Mouse (Mus musculus) heart, embryonic 11.5 days (tissue): ENCODE data around the gene Pcca. TPM values are rescaled to one million over a fixed set of nuclear protein-coding genes. Genes with fewer than 3 reads are reported as not detected.
A peak's percentile ranks its signal among the peaks of the same experiment; 100 is the strongest.

Source experiments
- ATAC-seq: fragments of 200-750 bp; cut with Nextera tagmentation; replicated peaks from 2 replicates; pipeline ENCODE4 v1.8.0; 2017; ENCODE audit warnings: moderate library complexity; ENCODE audit not compliant: insufficient number of reproducible peaks, low FRiP score, low TSS enrichment
- H3K27ac ChIP-seq: fragments of 300-500 bp; sonication (generic); 2 replicates; pipeline ENCODE4 v1.5.1; 2014; ENCODE audit warnings: mild to moderate bottlenecking, low read depth, low read length
- H3K27me3 ChIP-seq: fragments of 300-500 bp; sonication (generic); 2 replicates; pipeline ENCODE4 v1.6.1; 2014; ENCODE audit warnings: mild to moderate bottlenecking, low read length, mixed read lengths; ENCODE audit not compliant: control insufficient read depth, insufficient read depth
- H3K36me3 ChIP-seq: fragments of 300-500 bp; sonication (generic); 2 replicates; pipeline ENCODE4 v1.6.1; 2014; ENCODE audit warnings: mild to moderate bottlenecking, low read length, moderate library complexity, mixed read lengths; ENCODE audit not compliant: control insufficient read depth, insufficient read depth
- H3K4me1 ChIP-seq: fragments of 300-500 bp; sonication (generic); 2 replicates; pipeline ENCODE4 v1.6.1; 2014; ENCODE audit warnings: low read length; ENCODE audit not compliant: control insufficient read depth, insufficient read depth
- H3K4me2 ChIP-seq: fragments of 300-500 bp; sonication (generic); 2 replicates; pipeline ENCODE4 v1.6.1; 2014; ENCODE audit warnings: mild to moderate bottlenecking, moderate library complexity
- H3K4me3 ChIP-seq: fragments of 300-500 bp; sonication (generic); 2 replicates; pipeline ENCODE4 v1.5.1; 2014; ENCODE audit warnings: low read depth, low read length
- H3K9ac ChIP-seq: fragments of 300-500 bp; sonication (generic); 2 replicates; pipeline ENCODE4 v1.6.1; 2014; ENCODE audit warnings: mild to moderate bottlenecking, low read depth, low read length, moderate library complexity
- H3K9me3 ChIP-seq: fragments of 300-500 bp; sonication (generic); replicated peaks from 2 replicates; pipeline ENCODE4 v1.6.1; 2016; ENCODE audit warnings: low read length; ENCODE audit not compliant: control insufficient read depth
- WGBS: fragments of 180-500 bp; shearing (Covaris S2); extraction: QIAGEN DNeasy Blood & Tissue Kit; methylation state at CpG from one replicate; pipeline ENCODE4 v1.1.7; 2014; ENCODE audit not compliant: insufficient replicate concordance; 5-methylcytosine and 5-hydroxymethylcytosine counted together
- polyA plus RNA-seq: library from polyadenylated mRNA; unstranded; fragments of >200 nt; fragmentation: Nextera tagmentation; extraction: Ambion mirVana; gene quantifications from 2 replicates; pipeline ENCODE4 v1.2.1, GENCODE M21; 2014

Gene Pcca
- polyA plus RNA-seq, 1 experiment from 2014 or later: 24.9 TPM

- Histone ChIP-seq H3K27me3 (0 out of 2 replicates have a peak, but pooled peaks cover 2% of the 10 kb centered on the region), H3K4me3 (no peak overlapping the region), H3K9me3 (no peaks in the 10 kb centered on the region), H3K9ac (no peak overlapping the region), H3K4me2 (no peak overlapping the region), H3K36me3 (no peaks in the 10 kb centered on the region), H3K27ac (no peak overlapping the region), H3K4me1 (peaks cover 12% of the 10 kb centered on the region)
- ATAC-seq: no peak
- 80% methylated on average over 1 of the region's 1 CpGs for WGBS
Observed at GRCm38 (mm10) chr14:122887278-122887677, 353.2 kb downstream of the Pcca start.

GRCm38 (mm10) chr14:122887702-122888479 lies 353.8 kb downstream of the Pcca start:
- peaks cover 12% of the 10 kb centered on the region for H3K4me1 ChIP-seq
- H3K36me3 ChIP-seq: no peaks in the 10 kb centered on the region
- H3K4me2 ChIP-seq: no peak overlapping the region; the same call in 1 of the 2 replicates
- H3K4me3 ChIP-seq: no peak overlapping the region
- 0 out of 2 replicates have a peak, but pooled peaks cover 2% of the 10 kb centered on the region for H3K27me3 ChIP-seq
- no peak overlapping the region for H3K9ac ChIP-seq
- H3K27ac ChIP-seq: peak overlapping the region; percentile 69
- H3K9me3 ChIP-seq: no peaks in the 10 kb centered on the region
- ATAC-seq: no peak
- 57% methylated on average over 3 of the region's 3 CpGs for WGBS

GRCm38 (mm10) chr14:122888480-122888872 lies 354.4 kb downstream of the Pcca start:
- Histone ChIP-seq H3K9me3 (no peaks in the 10 kb centered on the region), H3K4me3 (no peak overlapping the region), H3K27me3 (0 out of 2 replicates have a peak, but pooled peaks cover 2% of the 10 kb centered on the region), H3K27ac (peak overlapping the region; percentile 69), H3K4me1 (peaks cover 12% of the 10 kb centered on the region), H3K9ac (no peak overlapping the region), H3K4me2 (no peak overlapping the region), H3K36me3 (no peaks in the 10 kb centered on the region)
- no peak for ATAC-seq
- WGBS: 54% methylated on average over 1 of the region's 1 CpGs

GRCm38 (mm10) chr14:122891470-122891968 lies 357.4 kb downstream of the Pcca start:
- H3K27me3 ChIP-seq: no peaks in the 10 kb centered on the region
- H3K4me1 ChIP-seq: peaks cover 12% of the 10 kb centered on the region
- no peaks in the 10 kb centered on the region for H3K36me3 ChIP-seq
- H3K9me3 ChIP-seq: no peaks in the 10 kb centered on the region
- no peak overlapping the region for H3K9ac ChIP-seq
- H3K4me2 ChIP-seq: no peak overlapping the region
- ATAC-seq: no peak
- H3K4me3 ChIP-seq: no peak overlapping the region
- H3K27ac ChIP-seq: no peak overlapping the region
- WGBS: 91% methylated on average over 12 of the region's 12 CpGs

GRCm38 (mm10) chr14:122896106-122896505 lies 362.0 kb downstream of the Pcca start:
- H3K36me3 ChIP-seq: no peaks in the 10 kb centered on the region
- no peak overlapping the region for H3K9ac ChIP-seq
- no peak overlapping the region for H3K27ac ChIP-seq
- no peaks in the 10 kb centered on the region for H3K27me3 ChIP-seq
- WGBS: 94% methylated on average over 1 of the region's 1 CpGs
- H3K4me3 ChIP-seq: no peak overlapping the region
- H3K4me1 ChIP-seq: no peaks in the 10 kb centered on the region
- no peak for ATAC-seq
- H3K9me3 ChIP-seq: no peaks in the 10 kb centered on the region
- no peak overlapping the region for H3K4me2 ChIP-seq

DNA sequence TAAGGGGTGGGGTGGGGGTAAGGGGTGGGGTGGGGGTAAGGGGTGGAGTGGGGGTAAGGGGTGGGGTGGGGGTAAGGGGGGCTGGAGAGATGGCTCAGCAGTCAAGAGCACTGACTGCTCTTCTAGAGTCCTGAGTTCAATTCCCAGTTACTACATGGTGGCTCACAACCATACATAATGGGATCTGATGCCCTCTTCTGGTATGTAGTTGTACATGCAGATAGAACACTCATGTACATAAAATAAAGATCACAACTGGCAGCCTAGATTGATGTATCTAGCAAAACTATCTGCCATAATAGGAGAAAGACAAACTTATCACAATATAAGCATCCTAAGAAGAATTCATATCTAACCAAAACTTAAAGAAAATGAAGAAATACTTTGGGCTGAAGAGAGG lies 364.4 kb downstream of the Pcca start:
- Histone ChIP-seq H3K9ac (no peak overlapping the region), H3K27me3 (no peaks in the 10 kb centered on the region), H3K9me3 (no peaks in the 10 kb centered on the region), H3K4me1 (peaks cover 11% of the 10 kb centered on the region), H3K4me2 (no peak overlapping the region), H3K4me3 (no peak overlapping the region), H3K27ac (no peak overlapping the region), H3K36me3 (no peaks in the 10 kb centered on the region)
- ATAC-seq: no peak

DNA sequence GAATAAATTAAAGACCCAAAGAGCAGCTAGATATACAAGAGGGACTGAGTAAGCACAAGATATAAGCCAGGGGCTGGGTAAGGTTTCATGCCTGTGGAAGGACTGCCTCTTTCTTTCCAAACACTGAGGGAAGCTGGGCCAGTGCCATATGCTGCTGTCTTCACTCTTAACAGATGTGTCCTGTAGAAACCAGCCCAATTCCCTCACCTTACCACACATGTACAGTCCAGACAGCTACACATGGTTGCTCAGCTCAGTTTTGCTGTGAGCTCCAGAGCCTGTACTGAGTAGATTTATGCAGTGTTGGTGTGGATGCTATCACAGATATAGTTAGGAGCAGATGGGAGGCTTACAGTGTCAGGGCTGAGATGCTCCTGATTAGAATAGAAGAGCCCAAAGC lies 366.6 kb downstream of the Pcca start:
- no peak overlapping the region for H3K4me3 ChIP-seq
- H3K4me2 ChIP-seq: no peak overlapping the region
- no peak for ATAC-seq
- H3K27me3 ChIP-seq: no peaks in the 10 kb centered on the region
- H3K9me3 ChIP-seq: no peaks in the 10 kb centered on the region
- H3K36me3 ChIP-seq: no peaks in the 10 kb centered on the region
- H3K4me1 ChIP-seq: peaks cover 11% of the 10 kb centered on the region
- H3K9ac ChIP-seq: no peak overlapping the region
- no peak overlapping the region for H3K27ac ChIP-seq

DNA sequence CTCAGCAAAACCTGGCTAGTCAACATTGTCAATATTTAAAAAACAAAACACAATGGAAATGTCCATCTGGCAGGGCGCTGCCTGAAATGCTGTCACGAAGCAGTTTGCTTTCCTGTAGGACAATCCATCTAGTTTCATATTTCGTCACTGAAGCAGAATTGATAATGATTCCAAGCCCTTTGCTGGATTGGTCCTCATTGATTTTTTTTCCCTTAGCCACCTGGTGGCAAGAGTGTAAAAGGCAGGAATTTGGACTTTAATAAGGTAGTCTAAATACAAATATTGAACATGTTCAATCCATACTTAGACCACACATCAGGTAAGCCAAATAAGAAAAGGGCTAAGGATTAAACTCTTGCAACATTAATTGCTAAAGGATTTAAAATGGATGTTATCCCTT lies 367.1 kb downstream of the Pcca start:
- H3K4me2 ChIP-seq: no peak overlapping the region
- no peaks in the 10 kb centered on the region for H3K9me3 ChIP-seq
- H3K9ac ChIP-seq: no peak overlapping the region
- no peak for ATAC-seq
- H3K4me1 ChIP-seq: peaks cover 11% of the 10 kb centered on the region
- H3K4me3 ChIP-seq: no peak overlapping the region
- 75% methylated on average over 3 of the region's 3 CpGs for WGBS
- H3K27ac ChIP-seq: no peak overlapping the region
- H3K27me3 ChIP-seq: no peaks in the 10 kb centered on the region
- no peaks in the 10 kb centered on the region for H3K36me3 ChIP-seq

- no peak for ATAC-seq
- Histone ChIP-seq H3K4me2 (no peak overlapping the region), H3K36me3 (no peaks in the 10 kb centered on the region), H3K27me3 (no peaks in the 10 kb centered on the region), H3K9me3 (no peaks in the 10 kb centered on the region), H3K9ac (no peak overlapping the region), H3K4me3 (no peak overlapping the region), H3K27ac (no peak overlapping the region), H3K4me1 (peaks cover 11% of the 10 kb centered on the region)
- WGBS: 76% methylated on average over 2 of the region's 2 CpGs
Observed at GRCm38 (mm10) chr14:122901715-122902114, 367.6 kb downstream of the Pcca start.
